Mouse (Mus musculus) kidney, postnatal 0 days (tissue): ENCODE measurements around the gene Mbtd1. TPM values are rescaled to one million over a fixed set of nuclear protein-coding genes. Genes with fewer than 3 reads are reported as not detected.

Source experiments
- ATAC-seq: fragments of 200-750 bp; cut with Nextera tagmentation; replicated peaks from 2 replicates; pipeline ENCODE4 v1.8.0; 2017; ENCODE audit warnings: low read depth, moderate number of reproducible peaks, moderate TSS enrichment, moderate library complexity; ENCODE audit not compliant: low FRiP score
- DNase-seq: peaks from one replicate; pipeline ENCODE4 v3.0.0-alpha.2; 2016; ENCODE audit warnings: low spot score
- H3K27ac ChIP-seq: fragments of 300-500 bp; sonication (generic); 2 replicates; pipeline ENCODE4 v1.5.1; 2014; ENCODE audit warnings: mild to moderate bottlenecking
- H3K27me3 ChIP-seq: fragments of 300-500 bp; sonication (generic); 2 replicates; pipeline ENCODE4 v1.6.1; 2014; ENCODE audit warnings: low read length, mixed read lengths; ENCODE audit not compliant: insufficient read depth
- H3K36me3 ChIP-seq: fragments of 300-500 bp; sonication (generic); 2 replicates; pipeline ENCODE4 v1.6.1; 2014; ENCODE audit warnings: low read length, mixed read lengths; ENCODE audit not compliant: insufficient read depth
- H3K4me1 ChIP-seq: fragments of 300-500 bp; sonication (generic); replicated peaks from 2 replicates; pipeline ENCODE4 v1.6.1; 2014; ENCODE audit warnings: antibody characterized with exemption, low read length, mixed read lengths; ENCODE audit not compliant: insufficient read depth
- H3K4me2 ChIP-seq: fragments of 300-500 bp; sonication (generic); 2 replicates; pipeline ENCODE4 v1.6.1; 2014; ENCODE audit warnings: mild to moderate bottlenecking, low read length, moderate library complexity, mixed read lengths
- H3K4me3 ChIP-seq: fragments of 300-500 bp; sonication (generic); replicated peaks from 2 replicates; pipeline ENCODE4 v1.5.1; 2014; ENCODE audit warnings: low read depth, low read length
- H3K9ac ChIP-seq: fragments of 300-500 bp; sonication (generic); 2 replicates; pipeline ENCODE4 v1.6.1; 2014; ENCODE audit warnings: low read depth, low read length
- H3K9me3 ChIP-seq: fragments of 300-500 bp; sonication (generic); replicated peaks from 2 replicates; pipeline ENCODE4 v1.6.1; 2016; ENCODE audit warnings: low read length, inconsistent platforms, mixed read lengths
- CTCF ChIP-seq: IDR thresholded peaks from 2 replicates; pipeline ENCODE4 v1.5.1; 2016; ENCODE audit warnings: antibody characterized with exemption, low read depth, mild to moderate bottlenecking, moderate library complexity
- whole genome bisulfite sequencing: fragments of 180-500 bp; shearing (Covaris S2); extraction: QIAGEN DNeasy Blood & Tissue Kit; methylation state at CpG from one replicate; pipeline ENCODE4 v1.1.7; 2014; 5-methylcytosine and 5-hydroxymethylcytosine counted together
- polyA plus RNA-seq: library from polyadenylated mRNA; unstranded; fragments of >200 nt; fragmentation: Nextera tagmentation; extraction: Ambion mirVana; gene quantifications from 2 replicates; pipeline ENCODE4 v1.2.1, GENCODE M21; 2015

The Mbtd1 gene
- polyA plus RNA-seq, 1 experiment from 2014 or later: 24.3 TPM

- Histone ChIP-seq H3K27me3 (no peaks in the 10 kb centered on the region), H3K4me2 (no peak overlapping the region), H3K9me3 (no peaks in the 10 kb centered on the region), H3K36me3 (peaks cover 26% of the 10 kb centered on the region; the same call in 1 of the 2 replicates), H3K4me1 (0 out of 2 replicates have a peak, but pooled peaks cover 3% of the 10 kb centered on the region), H3K4me3 (no peak overlapping the region), H3K27ac (no peak overlapping the region), H3K9ac (no peak overlapping the region)
- TF ChIP-seq CTCF: no peak
- no peak for ATAC-seq
- DNase-seq: no peak
- WGBS: 92% methylated on average over 6 of the region's 6 CpGs
Measured at GRCm38 (mm10) chr11:93965391-93965790, 79.7 kb downstream of the Mbtd1 start.

GRCm38 (mm10) chr11:93967381-93967780 is 81.7 kb downstream of the Mbtd1 start:
- WGBS: 3% methylated on average over 11 of the region's 11 CpGs
- Histone ChIP-seq H3K9me3 (no peaks in the 10 kb centered on the region), H3K4me3 (peak overlapping the region; percentile 56), H3K4me1 (0 out of 2 replicates have a peak, but pooled peaks cover 3% of the 10 kb centered on the region), H3K4me2 (peak overlapping the region; percentile 75), H3K27ac (peak overlapping the region; percentile 70), H3K36me3 (peaks cover 19% of the 10 kb centered on the region; the same call in 1 of the 2 replicates), H3K9ac (peak overlapping the region; percentile 56), H3K27me3 (no peaks in the 10 kb centered on the region)
- TF ChIP-seq CTCF: no peak
- DNase-seq: no peak
- ATAC-seq: no peak

GRCm38 (mm10) chr11:93968005-93968847 is 82.6 kb downstream of the Mbtd1 start, which contains the start of the genes Gm20390 and Nme1:
Gene Gm20390, minus strand, starts transcription at chr11:93968293.
Gene Nme1, minus strand, starts transcription at chr11:93968521.
- H3K4me3 ChIP-seq: peak within 1 kb of the TSS; percentile 56
- peak within 1 kb of the TSS; percentile 75 for H3K4me2 ChIP-seq
- H3K9ac ChIP-seq: peak within 1 kb of the TSS; percentile 56
- H3K4me1 ChIP-seq: 0 out of 2 replicates have a peak, but pooled peaks cover 3% of the 10 kb centered on the region
- peaks cover 15% of the 10 kb centered on the region; the same call in 1 of the 2 replicates for H3K36me3 ChIP-seq
- ATAC-seq: peak; percentile 95
- H3K27ac ChIP-seq: peak within 1 kb of the TSS; percentile 70
- no peaks in the 10 kb centered on the region for H3K9me3 ChIP-seq
- DNase-seq: peak; percentile 99
- no peaks in the 10 kb centered on the region for H3K27me3 ChIP-seq
- under 1% methylated on average over 40 of the region's 40 CpGs for WGBS
- TF ChIP-seq CTCF: peak; percentile 96

- no peak for TF ChIP-seq CTCF
Measured at GRCm38 (mm10) chr11:93968848-93969128, 83.1 kb downstream of the Mbtd1 start.

GRCm38 (mm10) chr11:93969171-93969570 is 83.5 kb downstream of the Mbtd1 start:
- Histone ChIP-seq H3K4me1 (0 out of 2 replicates have a peak, but pooled peaks cover 3% of the 10 kb centered on the region), H3K27me3 (no peaks in the 10 kb centered on the region), H3K4me3 (no peak overlapping the region), H3K4me2 (no peak overlapping the region), H3K9ac (no peak overlapping the region), H3K36me3 (peaks cover 12% of the 10 kb centered on the region; the same call in 1 of the 2 replicates), H3K27ac (no peak overlapping the region), H3K9me3 (no peaks in the 10 kb centered on the region)
- 94% methylated on average over 6 of the region's 6 CpGs for WGBS
- no peak for DNase-seq
- TF ChIP-seq CTCF: no peak
- no peak for ATAC-seq

More at GRCm38 (mm10) chr11:93968848-93969128, 83.1 kb downstream of the Mbtd1 start:
- no peaks in the 10 kb centered on the region for H3K9me3 ChIP-seq
- 42% methylated on average over 6 of the region's 6 CpGs for WGBS
- H3K4me3 ChIP-seq: peak overlapping the region; percentile 15
- H3K4me1 ChIP-seq: 0 out of 2 replicates have a peak, but pooled peaks cover 3% of the 10 kb centered on the region
- H3K27me3 ChIP-seq: no peaks in the 10 kb centered on the region
- H3K27ac ChIP-seq: no peak overlapping the region
- no peak for ATAC-seq
- DNase-seq: no peak
- H3K9ac ChIP-seq: no peak overlapping the region
- peaks cover 15% of the 10 kb centered on the region; the same call in 1 of the 2 replicates for H3K36me3 ChIP-seq
- peak overlapping the region; percentile 44 for H3K4me2 ChIP-seq

- DNase-seq: no peak
- no peaks in the 10 kb centered on the region for H3K9me3 ChIP-seq
- H3K9ac ChIP-seq: no peak overlapping the region
- H3K4me1 ChIP-seq: 0 out of 2 replicates have a peak, but pooled peaks cover 3% of the 10 kb centered on the region
- no peak overlapping the region for H3K27ac ChIP-seq
- no peak for TF ChIP-seq CTCF
- no peak for ATAC-seq
- no peaks in the 10 kb centered on the region for H3K27me3 ChIP-seq
- H3K4me2 ChIP-seq: no peak overlapping the region
- no peak overlapping the region for H3K4me3 ChIP-seq
- H3K36me3 ChIP-seq: peaks cover 6% of the 10 kb centered on the region; the same call in 1 of the 2 replicates
- 62% methylated on average over 1 of the region's 1 CpGs for WGBS
Measured at GRCm38 (mm10) chr11:93969799-93970198, 84.1 kb downstream of the Mbtd1 start.
